Mouse (Mus musculus) lung, adult 2 months (tissue): ENCODE data around the gene Tmem258. TPM values are rescaled to one million over a fixed set of nuclear protein-coding genes. Genes with fewer than 3 reads are reported as not detected.
A peak's percentile ranks its signal among the peaks of the same experiment; 100 is the strongest.
"Not testable (repeated sequence)": the region's sequence is repeated elsewhere in the genome, so short reads cannot be mapped to it uniquely, and the experiment has no call there.

Experiments
- DNase-seq: peaks from one replicate; pipeline ENCODE4 v3.0.0; 2022
- H3K4me1 ChIP-seq: fragments of 200-500 bp; 2 replicates; pipeline ENCODE4 v1.6.1; 2011; ENCODE audit warnings: low read length; ENCODE audit not compliant: control insufficient read depth, insufficient read depth
- H3K4me3 ChIP-seq: fragments of 200-500 bp; replicated peaks from 2 replicates; pipeline ENCODE3; 2011; ENCODE audit warnings: low read depth, mild to moderate bottlenecking, control low read depth, low read length; ENCODE audit errors: extremely low read depth
- CTCF ChIP-seq: fragments of 200-500 bp; IDR thresholded peaks from 2 replicates; pipeline ENCODE4 v1.5.1; 2011; ENCODE audit warnings: mild to moderate bottlenecking, low read length, control low read depth; ENCODE audit not compliant: insufficient read depth
- POLR2A ChIP-seq: fragments of 200-500 bp; IDR thresholded peaks from 2 replicates; pipeline ENCODE4 v1.6.1; 2011; ENCODE audit warnings: low read depth, mild to moderate bottlenecking, control low read depth, low read length, borderline replicate concordance; ENCODE audit errors: extremely low read depth
- WGBS: fragments of 180-500 bp; shearing (Covaris S2); methylation state at CpG from one replicate; pipeline ENCODE4 v1.1.7; 2018; 5-methylcytosine and 5-hydroxymethylcytosine counted together
- polyA plus RNA-seq: library from polyadenylated mRNA; depleted of rRNA; stranded (reverse); fragments of >200 nt; gene quantifications from 2 replicates; pipeline ENCODE4 v1.2.3, GENCODE M21; 2012; rRNA removed

Gene Tmem258
- polyA plus RNA-seq, result 70.0 and 74.4 TPM in 2 replicates

GRCm38 (mm10) chr19:10203848-10204615 lies at the start of gene Tmem258, which contains the start of gene Fen1:
Gene Tmem258, plus strand, starts transcription at chr19:10204014.
Gene Fen1, minus strand, starts transcription at chr19:10204169.
- Histone ChIP-seq H3K4me3 (peak within 1 kb of the TSS; percentile 93), H3K4me1 (peaks cover 2% of the 10 kb centered on the region; the same call in 1 of the 2 replicates)
- DNase-seq, result peak; percentile 97
- TF ChIP-seq CTCF (no peak), POLR2A (peak; percentile 95; the same call in 1 of the 2 replicates)
- WGBS, result under 1% methylated on average over 40 of the region's 40 CpGs

- WGBS, result 64% methylated on average over 2 of the region's 2 CpGs
- DNase-seq, result no peak
- no peak overlapping the region for H3K4me3 ChIP-seq
- peaks cover 5% of the 10 kb centered on the region for H3K4me1 ChIP-seq
- TF ChIP-seq POLR2A (no peak), CTCF (no peak)
Measured at GRCm38 (mm10) chr19:10157725-10158124, 46.1 kb upstream of the Tmem258 start.

GRCm38 (mm10) chr19:10163896-10164295 lies 39.9 kb upstream of the Tmem258 start:
- WGBS, result 74% methylated on average over 3 of the region's 3 CpGs
- Histone ChIP-seq H3K4me3 (no peak overlapping the region), H3K4me1 (peaks cover 5% of the 10 kb centered on the region)
- TF ChIP-seq POLR2A (no peak), CTCF (no peak)
- DNase-seq, result no peak

- not testable (repeated sequence) for H3K4me1 ChIP-seq, H3K4me3 ChIP-seq, DNase-seq
- 63% methylated on average over 4 of the region's 4 CpGs for WGBS
Measured at GRCm38 (mm10) chr19:10165928-10166327, 37.9 kb upstream of the Tmem258 start.

GRCm38 (mm10) chr19:10167112-10167511 lies 36.7 kb upstream of the Tmem258 start:
- WGBS, result 47% methylated on average over 4 of the region's 4 CpGs
- DNase-seq, result no peak
- Histone ChIP-seq H3K4me1 (no peaks in the 10 kb centered on the region), H3K4me3 (no peak overlapping the region)
- no peak for TF ChIP-seq CTCF
- TF ChIP-seq POLR2A, result no peak

GRCm38 (mm10) chr19:10167951-10168350 lies 35.9 kb upstream of the Tmem258 start:
- TF ChIP-seq POLR2A, result no peak
- TF ChIP-seq CTCF, result no peak
- 65% methylated on average over 1 of the region's 1 CpGs for WGBS
- no peaks in the 10 kb centered on the region; the same call in 1 of the 2 replicates for H3K4me1 ChIP-seq
- no peak for DNase-seq
- no peak overlapping the region for H3K4me3 ChIP-seq

GRCm38 (mm10) chr19:10168441-10168840 lies 35.4 kb upstream of the Tmem258 start:
- TF ChIP-seq CTCF (no peak), POLR2A (no peak)
- DNase-seq, result no peak
- Histone ChIP-seq H3K4me1 (no peaks in the 10 kb centered on the region; the same call in none of the 2 replicates), H3K4me3 (no peak overlapping the region)
- WGBS, result 76% methylated on average over 3 of the region's 3 CpGs

- H3K4me3 ChIP-seq, result no peak overlapping the region
- H3K4me1 ChIP-seq, result no peaks in the 10 kb centered on the region; the same call in none of the 2 replicates
- DNase-seq, result no peak
- no peak for TF ChIP-seq POLR2A
Measured at GRCm38 (mm10) chr19:10169179-10169578, 34.6 kb upstream of the Tmem258 start.

GRCm38 (mm10) chr19:10169692-10170330 lies 34.0 kb upstream of the Tmem258 start:
- 92% methylated on average over 3 of the region's 3 CpGs for WGBS
- H3K4me3 ChIP-seq, DNase-seq, H3K4me1 ChIP-seq: not testable (repeated sequence)

- no peak for TF ChIP-seq POLR2A
- TF ChIP-seq CTCF, result no peak
- WGBS, result 57% methylated on average over 1 of the region's 1 CpGs
Measured at GRCm38 (mm10) chr19:10170466-10170865, 33.3 kb upstream of the Tmem258 start.

More at GRCm38 (mm10) chr19:10170466-10170865, 33.3 kb upstream of the Tmem258 start:
- no peak overlapping the region for H3K4me3 ChIP-seq
- no peaks in the 10 kb centered on the region; the same call in none of the 2 replicates for H3K4me1 ChIP-seq
- no peak for DNase-seq
